Comparison of ENCODE assay signal across 12 mouse cellular contexts in the genomic region with DNA sequence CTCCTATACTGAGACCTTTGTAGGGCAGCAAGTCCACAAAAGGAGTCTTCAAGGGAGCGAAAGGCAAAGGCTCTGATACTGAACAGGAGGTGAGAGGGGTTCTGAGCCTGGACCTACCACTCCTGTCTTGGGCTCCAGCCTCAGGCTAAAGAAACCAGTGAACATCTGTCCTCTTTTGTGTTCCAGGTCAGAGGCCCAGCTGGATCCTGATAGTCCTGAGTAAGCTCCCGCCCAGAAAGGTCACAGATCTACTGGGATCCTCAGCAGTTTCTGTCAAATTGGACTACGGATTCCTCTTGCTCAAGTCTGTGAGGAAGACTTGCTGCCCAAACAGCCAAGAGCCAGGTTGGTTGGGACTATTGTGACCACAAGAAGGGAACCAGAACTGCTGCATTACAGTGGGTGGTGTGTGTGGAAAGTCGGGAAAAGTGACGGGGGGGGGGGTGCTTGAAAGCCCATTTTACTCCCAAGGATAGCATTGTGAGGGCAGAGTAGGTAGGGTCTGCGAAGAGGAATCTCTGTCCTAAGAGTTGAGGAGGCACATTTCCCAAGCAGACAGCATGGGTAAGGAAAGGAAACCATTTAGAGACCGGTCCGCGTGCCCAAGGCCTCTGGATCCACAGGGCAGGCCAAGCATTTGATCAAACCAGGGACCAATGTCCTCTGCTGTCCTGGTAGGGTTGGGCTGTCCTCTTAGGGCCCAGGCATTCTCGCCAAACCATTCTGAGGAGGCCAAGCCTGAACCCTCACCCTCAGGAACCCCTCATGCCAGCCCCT. TPM values are rescaled to one million over a fixed set of nuclear protein-coding genes. Genes with fewer than 3 reads are reported as not detected.
DNase-seq lines count a peak whose midpoint lies in the region; ATAC-seq and TF ChIP-seq lines count a peak whose summit lies in the region.
"Had no signal": no experiment of that assay in that cellular context is flagged by ENCODE, and none has a peak within 500 bp of the region (broad histone marks: within the 10 kb centered on the region; RNA-seq: fewer than 3 reads in every experiment).

No protein-coding gene starts in this region.

- ATAC-seq in kidney, postnatal 0 days (replicated peaks; ENCODE audit: low FRiP score, low read depth) = no peak
- ATAC-seq in forebrain, embryonic 11.5 days (replicated peaks; ENCODE audit: low FRiP score) = no peak
- ATAC-seq in intestine, embryonic 15.5 days = no peak
- ATAC-seq in neural tube, embryonic 11.5 days (ENCODE audit: insufficient read depth, low FRiP score, low TSS enrichment) = no peak
- no peak for ATAC-seq in erythroid progenitor cell, adult 5-6 weeks (replicated peaks; ENCODE audit: low FRiP score, poor library complexity, severe bottlenecking)

- no peak overlapping the region for H3K27ac ChIP-seq in kidney, postnatal 0 days
- no peak overlapping the region for H3K27ac ChIP-seq in forebrain, embryonic 11.5 days (ENCODE audit: low read depth, low read length)
- H3K27ac ChIP-seq in intestine, embryonic 15.5 days = no peak overlapping the region
- H3K27ac ChIP-seq in neural tube, embryonic 11.5 days (ENCODE audit: low read depth, low read length) = no peak overlapping the region

- no peak overlapping the region for H3K9ac ChIP-seq in kidney, postnatal 0 days (ENCODE audit: low read depth, low read length)
- H3K9ac ChIP-seq in forebrain, embryonic 11.5 days (ENCODE audit: low read length) = no peak overlapping the region
- H3K9ac ChIP-seq in intestine, embryonic 15.5 days = no peak overlapping the region
- no peak overlapping the region for H3K9ac ChIP-seq in neural tube, embryonic 11.5 days (ENCODE audit: low read length)

- peak overlapping the region; percentile 30 for H3K4me3 ChIP-seq in kidney, postnatal 0 days (replicated peaks; ENCODE audit: low read depth, low read length)
- H3K4me3 ChIP-seq in forebrain, embryonic 11.5 days (ENCODE audit: low read depth, low read length) = peak overlapping the region; percentile 28
- H3K4me3 ChIP-seq in intestine, embryonic 15.5 days (replicated peaks) = peak overlapping the region; percentile 39
- peak overlapping the region; percentile 37 for H3K4me3 ChIP-seq in neural tube, embryonic 11.5 days (ENCODE audit: low read depth, low read length)

- H3K9me3 ChIP-seq in kidney, postnatal 0 days (replicated peaks; ENCODE audit: low read length) = no peaks in the 10 kb centered on the region
- no peaks in the 10 kb centered on the region for H3K9me3 ChIP-seq in forebrain, embryonic 11.5 days (ENCODE audit: control insufficient read depth, low read length)
- H3K9me3 ChIP-seq in intestine, embryonic 15.5 days = no peaks in the 10 kb centered on the region
- no peaks in the 10 kb centered on the region for H3K9me3 ChIP-seq in neural tube, embryonic 11.5 days (ENCODE audit: control insufficient read depth, low read length)

- H3K27me3 ChIP-seq in kidney, postnatal 0 days (ENCODE audit: insufficient read depth, low read length) = peaks cover 76% of the 10 kb centered on the region
- H3K27me3 ChIP-seq in forebrain, embryonic 11.5 days (ENCODE audit: control insufficient read depth, insufficient read depth, low read length) = peaks cover 76% of the 10 kb centered on the region
- H3K27me3 ChIP-seq in intestine, embryonic 15.5 days (replicated peaks) = peaks cover 78% of the 10 kb centered on the region
- peaks cover 75% of the 10 kb centered on the region for H3K27me3 ChIP-seq in neural tube, embryonic 11.5 days (ENCODE audit: control insufficient read depth, insufficient read depth, low read length)

- H3K36me3 ChIP-seq in kidney, postnatal 0 days (ENCODE audit: insufficient read depth, low read length) = no peaks in the 10 kb centered on the region
- no peaks in the 10 kb centered on the region for H3K36me3 ChIP-seq in forebrain, embryonic 11.5 days (ENCODE audit: control insufficient read depth, insufficient read depth, low read length)
- H3K36me3 ChIP-seq in intestine, embryonic 15.5 days = no peaks in the 10 kb centered on the region
- H3K36me3 ChIP-seq in neural tube, embryonic 11.5 days (ENCODE audit: control insufficient read depth, insufficient read depth, low read length) = no peaks in the 10 kb centered on the region
- H3K36me3 ChIP-seq: G1E had no signal

- no peak for TF ChIP-seq CTCF in kidney, postnatal 0 days (IDR thresholded peaks at IDR 0.05; ENCODE audit: low read depth)

- peaks cover 13% of the 10 kb centered on the region for H3K4me1 ChIP-seq in kidney, postnatal 0 days (replicated peaks; ENCODE audit: insufficient read depth, low read length)
- H3K4me1 ChIP-seq in forebrain, embryonic 11.5 days (replicated peaks; ENCODE audit: control insufficient read depth, insufficient read depth, low read length) = peaks cover 18% of the 10 kb centered on the region; the same call in 1 of the 2 replicates
- peaks cover 20% of the 10 kb centered on the region for H3K4me1 ChIP-seq in intestine, embryonic 15.5 days (replicated peaks)
- H3K4me1 ChIP-seq in neural tube, embryonic 11.5 days (ENCODE audit: control insufficient read depth, insufficient read depth, low read length) = peaks cover 19% of the 10 kb centered on the region

- 21% methylated on average over 10 of the region's 10 CpGs for WGBS in kidney, postnatal 0 days
- WGBS in forebrain, embryonic 11.5 days = 7% methylated on average over 10 of the region's 10 CpGs
- WGBS in intestine, embryonic 15.5 days = 22% methylated on average over 10 of the region's 10 CpGs
- 14% methylated on average over 10 of the region's 10 CpGs for WGBS in neural tube, embryonic 11.5 days

- no peak for DNase-seq in kidney, postnatal 0 days (ENCODE audit: low spot score)
- no peak for DNase-seq in kidney, adult 9 months
- no peak for DNase-seq in forebrain, embryonic 11.5 days (ENCODE audit: low spot score)
- DNase-seq in neural tube, embryonic 11.5 days (ENCODE audit: low spot score) = no peak
- DNase-seq in ovary, postnatal 36 days (ENCODE audit: low spot score) = no peak
- no peak for DNase-seq in testis, postnatal 10 days (ENCODE audit: low spot score)
- DNase-seq: kidney, adult 2 months had no signal

- peak overlapping the region; percentile 61 for H3K4me2 ChIP-seq in kidney, postnatal 0 days (ENCODE audit: low read length)
- peak overlapping the region; percentile 54; the same call in 1 of the 2 replicates for H3K4me2 ChIP-seq in forebrain, embryonic 11.5 days (ENCODE audit: low read depth, low read length, severe bottlenecking)
- peak overlapping the region; percentile 82 for H3K4me2 ChIP-seq in intestine, embryonic 15.5 days (replicated peaks)
- peak overlapping the region; percentile 69 for H3K4me2 ChIP-seq in neural tube, embryonic 11.5 days (ENCODE audit: low read depth)

RNA-seq across cellular contexts. Expression of a gene that starts 0.5 kb away (rescaled TPM):
- 0.18 and 0.20 TPM in 2 replicates for polyA plus RNA-seq in kidney, postnatal 0 days (2015; fragmentation: Nextera tagmentation; extraction: Ambion mirVana)
- 1.2 and 1.8 TPM in 2 replicates for polyA plus RNA-seq in forebrain, embryonic 11.5 days (2014; fragmentation: Nextera tagmentation; extraction: Ambion mirVana)
- 0.26 and 0.47 TPM in 2 replicates for polyA plus RNA-seq in intestine, embryonic 15.5 days (2015; fragmentation: Nextera tagmentation; extraction: Ambion mirVana)
- polyA plus RNA-seq in neural tube, embryonic 11.5 days (2014; fragmentation: Nextera tagmentation; extraction: Ambion mirVana) = 2.2 and 2.6 TPM in 2 replicates
- not detected in 2 replicates for total RNA-seq in erythroid progenitor cell, adult 5-6 weeks (2015; ENCODE audit: low replicate concordance)
- total RNA-seq in erythroid progenitor cell, adult 5-6 weeks (2017; ENCODE audit: low replicate concordance) = not detected in 2 replicates
- total RNA-seq: G1E; liver, adult 2 months had no signal
- polyA plus RNA-seq: G1E; liver, adult 2 months; testis, adult 2 months had no signal
